Mouse (Mus musculus): ENCODE measurements at regions not wholly inside any gene's neighbourhood (a gene's known extent, or its start where the extent isn't known, plus 50 kb on each side); places are given as distances from the start of the nearest gene placed in this dataset.

- Histone ChIP-seq H3K27ac (ENCODE audit: low read depth, low read length) (no peak overlapping the region), H3K9ac (ENCODE audit: low read depth, low read length) (no peak overlapping the region), H3K4me1 (replicated peaks; ENCODE audit: control insufficient read depth, insufficient read depth, low read length) (no peaks in the 10 kb centered on the region), H3K9me3 (ENCODE audit: control insufficient read depth) (no peaks in the 10 kb centered on the region), H3K36me3 (ENCODE audit: control insufficient read depth, insufficient read depth) (no peaks in the 10 kb centered on the region), H3K4me2 (replicated peaks; ENCODE audit: low read depth) (no peak overlapping the region), H3K27me3 (replicated peaks; ENCODE audit: control insufficient read depth, insufficient read depth, low read length) (no peaks in the 10 kb centered on the region), H3K4me3 (ENCODE audit: low read depth, low read length) (no peak overlapping the region)
- whole genome bisulfite sequencing, result 70% methylated on average over 2 of the region's 2 CpGs
- TF ChIP-seq CTCF (IDR thresholded peaks at IDR 0.05; ENCODE audit: low read depth), result no peak
- ATAC-seq, result no peak
Observed at GRCm38 (mm10) chr11:28782486-28782885, 70.5 kb upstream of the Efemp1 start.

GRCm38 (mm10) chr11:28770831-28771230 lies 82.2 kb upstream of the Efemp1 start:
- Histone ChIP-seq H3K9ac (ENCODE audit: low read depth, low read length) (no peak overlapping the region), H3K9me3 (ENCODE audit: control insufficient read depth) (no peaks in the 10 kb centered on the region), H3K4me3 (ENCODE audit: low read depth, low read length) (no peak overlapping the region), H3K36me3 (ENCODE audit: control insufficient read depth, insufficient read depth) (no peaks in the 10 kb centered on the region), H3K27ac (ENCODE audit: low read depth, low read length) (no peak overlapping the region), H3K27me3 (replicated peaks; ENCODE audit: control insufficient read depth, insufficient read depth, low read length) (no peaks in the 10 kb centered on the region), H3K4me2 (replicated peaks; ENCODE audit: low read depth) (no peak overlapping the region), H3K4me1 (replicated peaks; ENCODE audit: control insufficient read depth, insufficient read depth, low read length) (no peaks in the 10 kb centered on the region)
- ATAC-seq, result no peak
- WGBS, result 84% methylated on average over 1 of the region's 1 CpGs
- TF ChIP-seq CTCF (IDR thresholded peaks at IDR 0.05; ENCODE audit: low read depth), result no peak

DNA sequence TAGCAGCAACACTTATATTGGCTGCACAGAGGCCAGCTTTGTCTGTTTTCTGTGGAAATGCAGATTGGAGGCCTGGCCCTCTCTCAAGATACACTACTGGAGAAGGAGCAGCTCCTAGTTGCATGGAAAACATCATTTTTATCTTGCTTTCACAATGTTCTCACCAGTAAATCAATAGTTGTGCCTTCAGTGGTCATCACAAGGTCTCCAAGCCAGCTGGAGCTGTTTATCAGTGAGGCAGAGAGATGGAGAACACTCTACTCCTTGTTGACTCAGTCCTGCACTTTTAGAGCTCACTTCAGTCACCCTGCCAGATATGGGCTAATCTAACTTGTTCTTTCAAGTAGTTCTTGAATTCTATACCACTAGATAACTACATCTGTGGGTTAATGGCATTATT lies 92.3 kb upstream of the Efemp1 start:
- Histone ChIP-seq H3K27me3 (replicated peaks; ENCODE audit: control insufficient read depth, insufficient read depth, low read length) (no peaks in the 10 kb centered on the region), H3K4me2 (replicated peaks; ENCODE audit: low read depth) (no peak overlapping the region), H3K9ac (ENCODE audit: low read depth, low read length) (no peak overlapping the region), H3K9me3 (ENCODE audit: control insufficient read depth) (no peaks in the 10 kb centered on the region), H3K36me3 (ENCODE audit: control insufficient read depth, insufficient read depth) (no peaks in the 10 kb centered on the region), H3K27ac (ENCODE audit: low read depth, low read length) (no peak overlapping the region), H3K4me1 (replicated peaks; ENCODE audit: control insufficient read depth, insufficient read depth, low read length) (no peaks in the 10 kb centered on the region), H3K4me3 (ENCODE audit: low read depth, low read length) (no peak overlapping the region)
- ATAC-seq, result no peak
- no peak for TF ChIP-seq CTCF (IDR thresholded peaks at IDR 0.05; ENCODE audit: low read depth)

- no peak for ATAC-seq
- Histone ChIP-seq H3K4me1 (replicated peaks; ENCODE audit: control insufficient read depth, insufficient read depth, low read length) (no peaks in the 10 kb centered on the region), H3K4me2 (replicated peaks; ENCODE audit: low read depth) (no peak overlapping the region), H3K9me3 (ENCODE audit: control insufficient read depth) (no peaks in the 10 kb centered on the region), H3K9ac (ENCODE audit: low read depth, low read length) (no peak overlapping the region), H3K4me3 (ENCODE audit: low read depth, low read length) (no peak overlapping the region), H3K27ac (ENCODE audit: low read depth, low read length) (no peak overlapping the region), H3K27me3 (replicated peaks; ENCODE audit: control insufficient read depth, insufficient read depth, low read length) (no peaks in the 10 kb centered on the region), H3K36me3 (ENCODE audit: control insufficient read depth, insufficient read depth) (no peaks in the 10 kb centered on the region)
- 0 out of 2 replicates have a peak, but pooled peaks have one; percentile 8 for TF ChIP-seq CTCF (IDR thresholded peaks at IDR 0.05; ENCODE audit: low read depth)
- WGBS, result 12% methylated on average over 8 of the region's 8 CpGs
Observed at GRCm38 (mm10) chr11:28734941-28735597, 117.9 kb upstream of the Efemp1 start.

- H3K9ac ChIP-seq (ENCODE audit: low read depth, low read length), result no peak overlapping the region
- no peaks in the 10 kb centered on the region for H3K9me3 ChIP-seq (ENCODE audit: control insufficient read depth)
- WGBS, result 49% methylated on average over 1 of the region's 1 CpGs
- ATAC-seq, result no peak
- H3K4me1 ChIP-seq (replicated peaks; ENCODE audit: control insufficient read depth, insufficient read depth, low read length), result no peaks in the 10 kb centered on the region
- no peak for TF ChIP-seq CTCF (IDR thresholded peaks at IDR 0.05; ENCODE audit: low read depth)
- no peak overlapping the region for H3K4me2 ChIP-seq (replicated peaks; ENCODE audit: low read depth)
- H3K27ac ChIP-seq (ENCODE audit: low read depth, low read length), result no peak overlapping the region
- no peaks in the 10 kb centered on the region for H3K36me3 ChIP-seq (ENCODE audit: control insufficient read depth, insufficient read depth)
- H3K27me3 ChIP-seq (replicated peaks; ENCODE audit: control insufficient read depth, insufficient read depth, low read length), result no peaks in the 10 kb centered on the region
- H3K4me3 ChIP-seq (ENCODE audit: low read depth, low read length), result no peak overlapping the region
Observed at GRCm38 (mm10) chr11:28734581-28734931, 118.4 kb upstream of the Efemp1 start.

GRCm38 (mm10) chr11:28733877-28734580 lies 119.0 kb upstream of the Efemp1 start:
- Histone ChIP-seq H3K4me1 (replicated peaks; ENCODE audit: control insufficient read depth, insufficient read depth, low read length) (no peaks in the 10 kb centered on the region), H3K27ac (ENCODE audit: low read depth, low read length) (no peak overlapping the region), H3K9ac (ENCODE audit: low read depth, low read length) (no peak overlapping the region), H3K4me3 (ENCODE audit: low read depth, low read length) (no peak overlapping the region), H3K36me3 (ENCODE audit: control insufficient read depth, insufficient read depth) (no peaks in the 10 kb centered on the region), H3K9me3 (ENCODE audit: control insufficient read depth) (no peaks in the 10 kb centered on the region), H3K27me3 (replicated peaks; ENCODE audit: control insufficient read depth, insufficient read depth, low read length) (no peaks in the 10 kb centered on the region), H3K4me2 (replicated peaks; ENCODE audit: low read depth) (no peak overlapping the region)
- ATAC-seq, result no peak
- peak; percentile 32 for TF ChIP-seq CTCF (IDR thresholded peaks at IDR 0.05; ENCODE audit: low read depth)
- WGBS, result 59% methylated on average over 3 of the region's 3 CpGs

Measured in intestine, postnatal 0 days (tissue).